Mouse (Mus musculus): ENCODE results near the gene Acadvl.

Acadvl gene

DNA sequence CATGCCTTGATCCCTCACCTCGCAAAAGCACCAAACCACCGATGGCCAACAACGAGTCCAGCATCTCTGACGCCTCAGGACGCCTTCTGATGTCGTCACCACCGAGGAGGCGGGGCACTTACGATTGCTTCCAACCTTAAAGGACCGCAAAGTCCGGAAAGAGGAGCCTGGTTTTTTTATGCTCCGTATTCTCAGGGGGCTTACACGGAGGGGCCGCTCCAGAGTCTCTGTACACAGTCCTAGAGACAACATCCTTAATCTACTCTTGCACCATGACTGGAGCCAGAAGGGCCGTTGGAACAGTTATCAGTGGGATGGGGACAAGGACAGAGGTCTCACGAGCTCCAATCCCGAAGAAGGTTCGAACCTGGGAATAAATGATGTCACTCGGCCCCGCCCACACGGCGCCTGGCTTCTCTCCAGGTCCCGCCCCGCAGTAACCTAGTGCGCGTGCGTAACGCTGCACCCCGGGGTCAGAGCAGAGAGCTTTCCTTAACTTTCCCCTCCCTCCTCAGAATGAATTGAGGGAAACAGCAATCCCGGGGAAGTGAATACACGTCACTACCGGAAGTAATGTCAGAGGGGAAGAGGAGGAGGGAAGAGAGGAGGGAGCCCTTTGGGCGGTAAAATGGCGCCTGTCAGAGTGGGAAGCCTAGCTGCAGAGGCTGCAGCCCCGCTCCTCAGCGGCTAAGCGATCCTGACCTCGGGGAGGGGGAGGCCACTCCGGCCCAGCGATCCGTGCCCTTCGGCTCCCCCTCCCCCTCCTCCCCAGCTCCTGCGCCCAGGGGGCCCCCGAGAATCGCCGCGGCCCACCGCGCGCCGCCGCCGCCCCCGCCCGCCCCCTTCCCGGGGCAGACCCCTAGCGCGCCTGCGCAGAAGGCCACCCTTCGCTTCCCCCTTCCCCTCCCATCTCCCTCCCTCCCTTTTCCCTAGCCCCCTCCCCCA lies 34.7 kb downstream of the Acadvl start:
- DNase-seq (ENCODE audit: low spot score in 2 of 2) = peak; percentile 98

- DNase-seq (ENCODE audit: low spot score in 2 of 2) = no peak
Measured at GRCm38 (mm10) chr11:69979827-69980195, 35.4 kb downstream of the Acadvl start.

DNA sequence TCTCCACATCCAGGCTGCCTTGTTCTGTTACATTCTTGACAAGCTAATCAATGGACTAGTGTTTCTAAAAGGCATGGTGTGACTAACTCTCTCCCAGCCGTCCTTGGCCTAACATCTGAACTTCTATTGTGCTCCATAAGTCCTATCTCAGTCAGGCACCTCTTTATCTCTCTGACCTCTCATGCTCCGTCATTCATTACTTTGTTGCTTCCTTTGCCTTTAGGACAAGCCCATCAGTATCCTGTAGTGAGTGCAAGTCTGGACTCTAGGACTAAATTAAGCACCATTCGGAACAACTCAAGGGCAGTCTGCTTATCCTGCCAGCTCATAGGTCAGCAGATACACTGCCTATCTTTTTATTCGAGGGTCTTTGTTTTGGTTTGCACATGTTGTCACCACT lies 38.9 kb downstream of the Acadvl start:
- no peak for DNase-seq (ENCODE audit: low spot score in 2 of 2)

DNA sequence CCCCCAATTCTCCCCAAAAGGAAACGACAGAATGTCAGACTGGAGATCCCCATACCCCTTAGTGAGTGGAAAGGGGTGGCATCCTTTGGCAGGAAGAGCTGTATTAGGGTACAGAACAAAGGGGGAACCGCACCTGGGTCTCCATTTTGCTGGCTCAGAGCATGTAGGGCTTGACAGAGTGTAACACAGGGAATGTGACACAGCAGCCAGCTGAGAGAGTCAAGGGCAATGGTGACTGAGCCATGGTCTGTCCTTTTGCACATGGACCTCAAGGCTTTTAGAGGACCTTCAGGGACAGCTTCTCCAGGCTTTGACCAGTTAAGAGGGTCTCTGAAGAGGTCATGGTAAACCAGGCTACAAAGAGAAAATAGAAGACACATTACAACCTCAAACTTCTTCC lies 40.3 kb downstream of the Acadvl start:
- no peak for DNase-seq (ENCODE audit: low spot score in 2 of 2)

DNA sequence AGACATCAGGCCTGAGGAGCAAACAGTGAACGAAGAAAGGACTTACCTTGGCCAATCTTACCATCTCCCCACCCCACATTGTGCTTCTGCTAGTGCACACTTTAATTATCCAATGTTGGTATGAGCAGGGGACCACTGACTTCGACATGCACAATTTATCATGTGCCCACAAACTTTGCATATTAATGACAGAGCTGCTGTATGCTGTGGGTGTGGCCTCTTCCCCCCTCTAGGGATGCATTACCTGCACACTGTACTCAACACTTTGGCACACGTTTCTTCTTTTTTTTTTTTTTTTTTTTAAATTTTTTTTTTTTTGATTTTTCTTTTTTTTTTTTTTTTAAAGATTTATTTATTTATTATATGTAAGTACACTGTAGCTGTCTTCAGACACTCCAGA lies 44.4 kb downstream of the Acadvl start:
- no peak for DNase-seq (ENCODE audit: low spot score in 2 of 2)

- no peak for DNase-seq (ENCODE audit: low spot score in 2 of 2)
Measured at GRCm38 (mm10) chr11:69970222-69970621, 45.0 kb downstream of the Acadvl start.

DNA sequence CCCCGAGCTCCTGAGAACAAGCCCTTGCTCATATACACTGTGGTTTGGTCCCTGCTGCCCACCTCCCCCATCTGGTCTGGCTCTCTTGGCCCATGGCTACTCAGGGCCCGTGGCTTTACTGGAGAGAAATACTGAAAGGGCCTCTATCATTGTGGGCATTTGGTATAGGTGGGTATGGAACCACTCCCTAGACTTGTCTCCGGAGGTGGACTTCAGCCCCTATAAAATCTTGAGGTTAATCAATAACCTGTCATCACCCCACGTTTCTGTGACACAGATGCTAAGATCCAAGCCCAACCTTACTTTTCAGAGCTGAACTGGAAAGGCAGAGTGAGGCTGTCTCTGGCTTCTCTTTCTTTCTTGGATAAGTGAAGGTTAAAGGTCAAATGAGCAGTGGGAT lies 46.4 kb downstream of the Acadvl start:
- DNase-seq (ENCODE audit: low spot score in 2 of 2) = no peak

DNA sequence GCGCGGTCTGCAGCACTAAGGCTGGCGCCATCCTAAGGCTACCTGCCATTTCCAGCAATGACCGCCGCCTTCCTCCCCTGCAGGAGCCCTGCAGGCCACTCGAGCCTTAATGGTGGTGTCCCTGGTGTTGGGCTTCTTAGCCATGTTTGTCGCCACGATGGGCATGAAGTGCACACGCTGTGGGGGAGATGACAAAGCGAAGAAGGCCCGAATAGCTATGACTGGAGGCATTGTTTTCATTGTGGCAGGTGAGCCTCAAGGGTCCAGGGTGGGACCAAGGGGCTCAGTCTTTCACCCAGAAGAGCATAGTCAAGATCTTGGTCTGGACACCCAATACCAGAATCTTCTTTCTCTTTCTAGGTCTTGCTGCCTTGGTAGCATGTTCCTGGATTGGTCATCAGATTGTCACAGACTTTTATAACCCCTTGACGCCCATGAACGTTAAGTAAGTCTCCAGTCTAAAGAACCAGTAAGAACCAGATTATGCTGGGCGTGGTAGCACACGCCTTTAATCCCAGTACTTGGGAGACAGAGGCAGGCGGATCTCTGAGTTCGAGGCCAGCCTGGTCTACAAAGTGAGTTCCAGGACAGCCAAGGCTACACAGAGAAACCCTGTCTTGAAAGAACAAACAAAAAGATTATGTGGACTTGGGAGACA lies 48.2 kb downstream of the Acadvl start:
- DNase-seq (ENCODE audit: low spot score in 2 of 2) = no peak

DNA sequence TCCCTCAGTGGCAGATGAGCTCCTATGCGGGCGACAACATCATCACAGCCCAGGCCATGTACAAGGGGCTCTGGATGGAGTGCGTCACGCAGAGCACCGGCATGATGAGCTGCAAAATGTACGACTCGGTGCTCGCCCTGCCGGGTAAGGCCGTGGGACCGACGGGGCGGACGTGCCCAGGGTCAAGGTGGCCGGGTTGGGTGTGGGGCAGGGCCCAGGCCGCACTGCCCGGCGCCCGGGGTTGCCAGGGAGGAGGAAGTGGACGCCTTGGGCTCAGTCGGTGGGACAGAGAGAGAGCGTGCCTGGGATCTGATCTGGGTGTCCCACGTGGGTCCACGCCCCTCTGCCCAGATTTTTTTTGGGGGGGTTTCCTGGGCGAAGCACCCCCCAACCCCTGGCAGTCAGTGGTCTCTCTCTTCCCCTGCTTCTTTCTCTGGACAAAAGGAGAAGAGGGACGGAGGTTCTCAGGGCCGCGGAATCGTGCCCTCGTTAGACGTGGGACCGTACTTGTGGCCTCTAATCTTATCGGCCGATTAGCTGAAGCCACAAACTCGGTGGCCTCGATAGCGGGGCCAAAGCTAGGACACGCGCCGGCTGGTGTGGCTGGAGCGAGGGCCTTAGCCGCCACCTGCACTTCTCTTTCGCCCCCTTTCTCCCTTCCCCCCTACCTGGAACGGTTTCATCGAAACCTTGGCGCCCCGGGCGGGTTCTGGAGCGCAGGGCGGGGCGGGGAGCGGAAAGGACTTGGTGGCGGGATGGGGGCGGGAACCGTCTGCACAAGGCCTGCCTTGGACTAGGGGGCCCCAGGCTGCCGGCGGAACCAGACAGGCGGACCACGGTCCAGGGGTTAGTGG lies 49.0 kb downstream of the Acadvl start:
- DNase-seq (ENCODE audit: low spot score in 2 of 2) = no peak

- no peak for DNase-seq (ENCODE audit: low spot score in 2 of 2)
Measured at GRCm38 (mm10) chr11:69965271-69966005, 49.8 kb downstream of the Acadvl start.

DNA sequence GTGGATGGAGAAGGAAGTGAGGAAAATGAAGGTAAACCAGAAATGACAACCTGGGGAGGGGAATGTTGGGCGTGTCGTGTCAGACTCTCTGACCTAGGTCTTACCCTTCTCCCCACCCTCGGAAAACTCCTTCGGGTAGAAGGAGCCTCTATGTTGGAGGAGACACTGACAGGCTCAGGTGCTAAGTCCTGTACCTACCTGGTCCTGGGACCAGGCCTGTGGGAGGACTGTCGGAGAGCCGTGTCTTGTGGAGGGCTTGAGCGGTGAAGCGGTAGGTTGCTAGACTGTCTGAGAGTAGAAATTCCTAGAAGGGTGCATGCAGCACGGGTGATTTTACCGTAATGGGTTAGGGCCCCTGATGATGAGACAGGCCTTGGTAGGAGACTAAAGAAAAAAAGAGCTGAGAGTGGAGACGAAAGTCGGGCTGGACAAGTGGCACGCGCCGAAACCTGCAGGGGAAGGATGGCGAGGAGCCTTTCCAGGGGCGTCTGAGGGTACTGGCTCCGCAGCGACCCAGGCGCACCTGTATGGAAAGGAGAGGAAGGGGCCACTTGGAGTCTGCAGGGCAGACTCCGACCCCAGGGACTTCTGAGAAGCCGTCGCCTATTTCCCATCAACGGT lies 50.5 kb downstream of the Acadvl start, which contains the start of gene Cldn7:
Gene Cldn7 (plus strand): TSS at position 130 of the 621 bp plus-strand sequence.
- DNase-seq (ENCODE audit: low spot score in 2 of 2) = no peak

DNA sequence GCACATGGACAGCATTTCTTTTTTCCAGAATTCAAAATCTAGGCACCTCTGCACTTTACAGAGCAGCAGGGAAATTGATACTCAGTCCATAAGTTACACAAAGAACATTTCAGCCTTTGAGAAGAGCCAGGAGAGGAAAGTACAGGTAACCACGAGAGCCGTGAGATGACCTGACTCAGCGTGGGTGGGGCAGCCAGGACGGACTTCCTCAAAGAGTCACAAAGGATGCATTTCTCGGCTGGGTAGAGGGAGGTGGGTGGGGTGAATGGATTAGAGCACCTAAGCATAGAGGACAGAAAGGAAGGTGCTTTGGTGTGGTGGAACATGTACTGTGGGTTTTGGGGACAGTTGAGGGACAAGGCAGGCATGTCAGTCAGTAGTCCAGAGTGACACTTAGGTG lies 53.4 kb downstream of the Acadvl start:
- no peak for DNase-seq (ENCODE audit: low spot score in 2 of 2)

GRCm38 (mm10) chr11:69960616-69961015 lies 54.6 kb downstream of the Acadvl start:
- DNase-seq (ENCODE audit: low spot score in 2 of 2) = no peak
